Mouse (Mus musculus) G1E (cell line): ENCODE data around the gene Metap1d. TPM values are rescaled to one million over a fixed set of nuclear protein-coding genes. Genes with fewer than 3 reads are reported as not detected.
A peak's percentile ranks its signal among the peaks of the same experiment; 100 is the strongest.

Source experiments
- ATAC-seq: 2 replicates; pipeline ENCODE4 v1.8.0; 2016; ENCODE audit warnings: mild to moderate bottlenecking; ENCODE audit not compliant: insufficient number of reproducible peaks, poor library complexity, low FRiP score, severe bottlenecking; ENCODE audit errors: extremely low read depth
- DNase-seq: peaks from one replicate; pipeline ENCODE4 v3.0.0; 2012; ENCODE audit warnings: low spot score
- H3K27me3 ChIP-seq: 2 replicates; pipeline ENCODE4 v1.6.1; 2012; ENCODE audit warnings: mild to moderate bottlenecking, low read length, inconsistent platforms; ENCODE audit not compliant: insufficient read depth
- H3K36me3 ChIP-seq: replicated peaks from 2 replicates; pipeline ENCODE3; 2012; ENCODE audit warnings: mild to moderate bottlenecking, inconsistent platforms
- H3K4me1 ChIP-seq: 2 replicates; pipeline ENCODE4 v1.6.1; 2012; ENCODE audit warnings: low read depth, low read length, inconsistent platforms, mixed read lengths; ENCODE audit not compliant: insufficient read depth
- H3K4me3 ChIP-seq: 2 replicates; pipeline ENCODE4 v1.5.1; 2012; ENCODE audit warnings: low read depth, mild to moderate bottlenecking, inconsistent platforms, low read length, moderate library complexity, mixed read lengths
- H3K9me3 ChIP-seq: replicated peaks from 2 replicates; pipeline ENCODE4 v1.6.1; 2012; ENCODE audit warnings: inconsistent platforms
- CTCF ChIP-seq: IDR thresholded peaks from 2 replicates; pipeline ENCODE4 v1.5.1; 2012; ENCODE audit warnings: low read depth, low read length, inconsistent platforms, mixed read lengths
- GATA1 ChIP-seq: IDR thresholded peaks from 2 replicates; pipeline ENCODE4 v1.6.1; 2012; ENCODE audit warnings: borderline replicate concordance, low read length, inconsistent platforms, mixed read lengths
- GATA2 ChIP-seq: IDR thresholded peaks from 2 replicates; pipeline ENCODE4 v1.6.1; 2012; ENCODE audit warnings: low read depth, low read length, inconsistent platforms, borderline replicate concordance
- POLR2AphosphoS5 ChIP-seq: IDR thresholded peaks from 2 replicates; pipeline ENCODE4 v1.6.1; 2012; ENCODE audit warnings: low read depth, low read length, inconsistent platforms; ENCODE audit not compliant: insufficient replicate concordance
- TAL1 ChIP-seq: conservative IDR thresholded peaks from 2 replicates; pipeline ENCODE4 v1.6.1; 2012; ENCODE audit warnings: low read depth, low read length, inconsistent platforms, mixed read lengths
- polyA plus RNA-seq: library from polyadenylated mRNA; stranded (reverse); fragments of >175 nt; gene quantifications from 2 replicates; pipeline ENCODE4 v1.2.3, GENCODE M21; 2012
- total RNA-seq, 2 experiments: library from RNA; stranded (forward) in 1 of 2; stranded (reverse) in 1 of 2; fragments of 200-1000 nt in 1 of 2; fragments of >200 nt in 1 of 2; fragmentation: Nextera tagmentation in 1 of 2; gene quantifications; 2 replicates each; pipeline ENCODE4 v1.2.3; 2014 to 2017

Metap1d gene
- total and polyA plus RNA-seq, 3 experiments = 8.2 to 104 (median 39.9) TPM

GRCm38 (mm10) chr2:71540611-71541417 is 87.7 kb downstream of the Metap1d start:
- H3K27me3 ChIP-seq = peaks cover 98% of the 10 kb centered on the region
- no peak overlapping the region; the same call in 1 of the 2 replicates for H3K4me3 ChIP-seq
- H3K36me3 ChIP-seq = no peaks in the 10 kb centered on the region
- peaks cover 45% of the 10 kb centered on the region for H3K4me1 ChIP-seq
- TF ChIP-seq TAL1 (no peak), CTCF (no peak), GATA2 (no peak), POLR2AphosphoS5 (no peak), GATA1 (no peak)
- H3K9me3 ChIP-seq = peaks cover 11% of the 10 kb centered on the region
- DNase-seq = no peak
- no peak for ATAC-seq

DNA sequence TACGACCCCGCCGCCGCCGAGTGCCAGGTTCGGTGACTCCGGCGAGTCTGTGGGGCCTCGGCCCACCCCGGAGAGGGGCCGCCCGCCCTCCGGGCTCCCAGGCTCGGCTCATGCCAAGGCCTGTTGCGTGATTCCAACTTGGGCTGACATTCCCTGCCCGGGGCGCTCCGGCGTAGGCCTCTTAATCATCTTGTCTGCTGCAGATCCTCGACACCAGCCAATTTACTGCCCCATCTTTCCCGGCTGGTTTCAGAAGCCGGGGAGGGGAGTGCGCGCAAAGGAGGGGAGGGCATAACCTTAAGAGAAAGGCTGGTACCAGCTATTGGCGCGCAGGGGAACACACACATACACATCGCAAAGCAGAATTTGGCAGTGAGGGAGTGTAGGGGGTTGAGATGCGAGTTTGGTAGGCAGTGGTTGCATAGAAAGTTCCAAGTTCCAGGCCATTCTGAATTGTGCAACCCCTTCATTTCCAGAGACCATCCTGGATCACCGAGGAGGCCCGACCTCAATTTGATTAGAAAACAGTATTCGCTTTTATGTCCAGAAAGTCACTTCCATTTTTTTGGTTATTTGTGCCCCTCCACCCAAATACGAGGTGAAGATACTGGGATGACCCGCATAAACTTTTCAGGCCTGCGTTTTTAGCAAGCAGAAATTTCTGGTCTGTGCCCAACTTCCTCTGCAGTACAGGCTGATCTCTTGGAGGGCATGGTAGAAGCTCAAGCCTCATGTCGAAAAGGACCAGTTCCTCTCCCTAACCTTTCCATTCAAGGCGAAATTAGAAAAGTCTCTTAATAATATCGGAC is 88.5 kb downstream of the Metap1d start:
- DNase-seq = no peak
- Histone ChIP-seq H3K27me3 (peaks cover 98% of the 10 kb centered on the region), H3K9me3 (peaks cover 19% of the 10 kb centered on the region), H3K36me3 (no peaks in the 10 kb centered on the region), H3K4me3 (no peak overlapping the region; the same call in 1 of the 2 replicates), H3K4me1 (peaks cover 53% of the 10 kb centered on the region)
- TF ChIP-seq CTCF = no peak
- TF ChIP-seq POLR2AphosphoS5 = no peak
- TF ChIP-seq GATA2 = no peak
- TF ChIP-seq TAL1 = no peak
- no peak for TF ChIP-seq GATA1
- no peak for ATAC-seq

- Histone ChIP-seq H3K4me3 (peak overlapping the region; percentile 64; the same call in 1 of the 2 replicates), H3K4me1 (peaks cover 57% of the 10 kb centered on the region), H3K27me3 (peaks cover 95% of the 10 kb centered on the region), H3K9me3 (peaks cover 22% of the 10 kb centered on the region), H3K36me3 (no peaks in the 10 kb centered on the region)
- ATAC-seq = no peak
- no peak for TF ChIP-seq CTCF
- no peak for TF ChIP-seq TAL1
- TF ChIP-seq GATA1 = no peak
- DNase-seq = no peak
Observed at GRCm38 (mm10) chr2:71542227-71542815, 89.2 kb downstream of the Metap1d start.

- H3K4me1 ChIP-seq = peaks cover 55% of the 10 kb centered on the region
- H3K27me3 ChIP-seq = peaks cover 90% of the 10 kb centered on the region
- no peaks in the 10 kb centered on the region for H3K36me3 ChIP-seq
- no peak for DNase-seq
- TF ChIP-seq GATA1 (no peak), POLR2AphosphoS5 (no peak), GATA2 (no peak), TAL1 (no peak), CTCF (no peak)
- ATAC-seq = no peak
- H3K9me3 ChIP-seq = peaks cover 22% of the 10 kb centered on the region
- H3K4me3 ChIP-seq = peak overlapping the region; percentile 64; the same call in 1 of the 2 replicates
Observed at GRCm38 (mm10) chr2:71542816-71543301, 89.8 kb downstream of the Metap1d start.

- Histone ChIP-seq H3K36me3 (no peaks in the 10 kb centered on the region), H3K9me3 (peaks cover 22% of the 10 kb centered on the region), H3K4me1 (peaks cover 55% of the 10 kb centered on the region), H3K27me3 (peaks cover 83% of the 10 kb centered on the region), H3K4me3 (no peak overlapping the region)
- DNase-seq (no peak), ATAC-seq (no peak)
- TF ChIP-seq TAL1 (no peak), CTCF (no peak), POLR2AphosphoS5 (no peak), GATA2 (no peak), GATA1 (no peak)
Observed at GRCm38 (mm10) chr2:71543531-71543930, 90.5 kb downstream of the Metap1d start.

GRCm38 (mm10) chr2:71543948-71544347 is 90.9 kb downstream of the Metap1d start:
- DNase-seq (no peak), ATAC-seq (no peak)
- Histone ChIP-seq H3K27me3 (peaks cover 79% of the 10 kb centered on the region), H3K36me3 (no peaks in the 10 kb centered on the region), H3K4me3 (peak overlapping the region; percentile 8; the same call in 1 of the 2 replicates), H3K4me1 (peaks cover 52% of the 10 kb centered on the region), H3K9me3 (peaks cover 22% of the 10 kb centered on the region)
- TF ChIP-seq CTCF (no peak), GATA2 (no peak), POLR2AphosphoS5 (no peak)
